Mouse (Mus musculus) forebrain, embryonic 12.5 days (tissue): ENCODE results near the gene Opa3. TPM values are rescaled to one million over a fixed set of nuclear protein-coding genes. Genes with fewer than 3 reads are reported as not detected.
A peak's percentile ranks its signal among the peaks of the same experiment; 100 is the strongest.

Experiments used
- ATAC-seq: fragments of 200-750 bp; cut with Nextera tagmentation; 2 replicates; pipeline ENCODE4 v1.8.0; 2017; ENCODE audit warnings: moderate TSS enrichment; ENCODE audit not compliant: low FRiP score
- H3K27ac ChIP-seq: fragments of 300-500 bp; sonication (generic); 2 replicates; pipeline ENCODE4 v1.5.1; 2016; ENCODE audit warnings: mild to moderate bottlenecking
- H3K27me3 ChIP-seq: fragments of 300-500 bp; sonication (generic); 2 replicates; pipeline ENCODE4 v1.6.1; 2016; ENCODE audit warnings: mild to moderate bottlenecking
- H3K36me3 ChIP-seq: fragments of 300-500 bp; sonication (generic); replicated peaks from 2 replicates; pipeline ENCODE4 v1.6.1; 2016; ENCODE audit warnings: mild to moderate bottlenecking
- H3K4me1 ChIP-seq: fragments of 300-500 bp; sonication (generic); 2 replicates; pipeline ENCODE4 v1.6.1; 2016
- H3K4me2 ChIP-seq: fragments of 300-500 bp; sonication (generic); 2 replicates; pipeline ENCODE4 v1.6.1; 2016; ENCODE audit warnings: mild to moderate bottlenecking, moderate library complexity
- H3K4me3 ChIP-seq: fragments of 300-500 bp; sonication (generic); replicated peaks from 2 replicates; pipeline ENCODE4 v1.5.1; 2016; ENCODE audit warnings: mild to moderate bottlenecking
- H3K9ac ChIP-seq: fragments of 300-500 bp; sonication (generic); 2 replicates; pipeline ENCODE4 v1.6.1; 2016; ENCODE audit warnings: mild to moderate bottlenecking
- H3K9me3 ChIP-seq: fragments of 300-500 bp; sonication (generic); 2 replicates; pipeline ENCODE4 v1.6.1; 2016
- WGBS: fragments of 180-500 bp; shearing (Covaris S2); methylation state at CpG from one replicate; pipeline ENCODE4 v1.1.7; 2016; 5-methylcytosine and 5-hydroxymethylcytosine counted together
- polyA plus RNA-seq: library from polyadenylated mRNA; unstranded; fragments of >200 nt; fragmentation: Nextera tagmentation; extraction: Ambion mirVana; gene quantifications from 2 replicates; pipeline ENCODE4 v1.2.1, GENCODE M21; 2016

Opa3 gene
- polyA plus RNA-seq, 1 experiment from 2014 or later, result 45.5 TPM

DNA sequence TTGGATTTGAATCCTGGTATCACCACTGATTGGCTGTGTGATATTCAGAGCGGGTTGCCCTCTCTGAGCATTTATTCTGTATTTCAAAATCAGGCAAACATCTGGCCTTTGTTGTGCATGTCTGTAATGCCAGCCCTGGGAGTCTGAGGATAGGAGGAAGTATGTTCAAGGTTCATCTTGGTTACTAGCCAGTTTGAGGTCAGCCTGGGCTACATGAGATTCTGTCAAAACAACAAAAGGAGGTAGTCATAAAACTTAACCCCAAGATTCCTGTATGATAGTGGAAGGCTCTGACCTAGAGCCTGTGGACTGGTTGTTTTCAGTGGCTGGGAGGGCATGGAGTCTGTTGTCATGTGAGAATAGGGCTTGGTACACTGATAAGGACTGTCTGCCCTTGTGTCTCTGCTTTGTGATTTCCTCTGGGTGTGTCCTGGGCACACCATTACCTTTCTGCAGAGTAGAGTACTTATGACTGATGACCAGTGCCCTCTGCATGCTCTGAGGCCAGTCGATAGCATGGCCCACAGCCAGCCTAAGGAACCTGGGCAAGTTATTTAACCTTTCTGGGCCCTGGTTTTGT is 7.0 kb downstream of the Opa3 start:
- WGBS, result 82% methylated on average over 2 of the region's 2 CpGs
- no peaks in the 10 kb centered on the region for H3K9me3 ChIP-seq
- no peak for ATAC-seq

DNA sequence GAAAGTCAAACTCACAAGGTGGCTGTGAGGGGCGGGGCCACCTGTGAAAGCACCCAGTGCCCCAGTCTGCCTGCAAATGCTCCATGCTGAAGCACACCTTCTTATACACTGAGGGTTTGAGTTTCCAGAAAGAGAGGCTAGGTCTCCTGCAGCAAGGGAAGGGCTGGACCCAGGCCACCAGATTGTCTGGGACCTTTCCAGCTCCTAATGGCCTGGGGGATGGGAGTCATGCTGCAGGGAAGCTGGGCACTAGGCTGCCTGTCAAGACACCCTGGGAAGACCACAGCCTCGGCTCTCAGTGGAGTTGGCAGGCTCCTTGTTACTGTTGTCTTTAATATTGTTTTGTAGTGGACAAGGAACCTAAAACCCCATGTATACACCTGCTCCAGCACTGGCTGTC is 8.3 kb downstream of the Opa3 start:
- H3K4me1 ChIP-seq, result peaks cover 11% of the 10 kb centered on the region; the same call in 1 of the 2 replicates
- H3K27ac ChIP-seq, result no peak overlapping the region
- H3K27me3 ChIP-seq, result no peaks in the 10 kb centered on the region
- 84% methylated on average over 2 of the region's 2 CpGs for WGBS
- no peak for ATAC-seq
- no peak overlapping the region for H3K4me2 ChIP-seq
- no peak overlapping the region for H3K4me3 ChIP-seq
- no peaks in the 10 kb centered on the region for H3K9me3 ChIP-seq
- H3K9ac ChIP-seq, result no peak overlapping the region
- peaks cover 12% of the 10 kb centered on the region; the same call in 1 of the 2 replicates for H3K36me3 ChIP-seq

More for the DNA sequence above, 7.0 kb downstream of the Opa3 start:
- no peaks in the 10 kb centered on the region for H3K27me3 ChIP-seq
- H3K36me3 ChIP-seq, result peaks cover 22% of the 10 kb centered on the region
- H3K4me2 ChIP-seq, result no peak overlapping the region
- H3K27ac ChIP-seq, result no peak overlapping the region
- no peak overlapping the region for H3K4me3 ChIP-seq
- no peak overlapping the region for H3K9ac ChIP-seq
- H3K4me1 ChIP-seq, result peaks cover 14% of the 10 kb centered on the region

DNA sequence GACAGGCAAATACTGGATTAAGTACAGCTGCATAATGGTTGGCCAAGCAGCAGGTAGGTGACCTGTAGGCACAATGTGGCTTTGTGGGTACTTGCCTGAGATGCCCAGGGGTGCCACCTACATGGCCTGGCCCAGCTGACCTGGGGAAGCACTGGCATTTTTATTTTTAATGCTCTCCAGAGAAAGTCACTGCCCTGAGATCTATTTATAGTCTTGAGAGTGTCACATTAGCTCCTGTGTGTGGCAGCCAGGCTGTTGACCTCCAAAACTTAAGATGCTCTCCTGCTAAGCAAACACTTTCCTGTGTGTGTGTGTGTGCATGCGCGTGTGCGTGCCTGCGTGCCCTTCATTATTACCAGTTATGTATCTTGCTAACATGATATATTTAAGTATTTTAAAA is 10.2 kb downstream of the Opa3 start:
- H3K4me1 ChIP-seq, result peaks cover 11% of the 10 kb centered on the region; the same call in 1 of the 2 replicates
- no peak overlapping the region for H3K4me2 ChIP-seq
- H3K27ac ChIP-seq, result no peak overlapping the region
- 0 out of 2 replicates have a peak, but pooled peaks cover 5% of the 10 kb centered on the region for H3K36me3 ChIP-seq
- WGBS, result 98% methylated on average over 4 of the region's 4 CpGs
- no peak overlapping the region for H3K4me3 ChIP-seq
- no peak overlapping the region for H3K9ac ChIP-seq
- no peak for ATAC-seq
- no peaks in the 10 kb centered on the region for H3K27me3 ChIP-seq
- H3K9me3 ChIP-seq, result no peaks in the 10 kb centered on the region

DNA sequence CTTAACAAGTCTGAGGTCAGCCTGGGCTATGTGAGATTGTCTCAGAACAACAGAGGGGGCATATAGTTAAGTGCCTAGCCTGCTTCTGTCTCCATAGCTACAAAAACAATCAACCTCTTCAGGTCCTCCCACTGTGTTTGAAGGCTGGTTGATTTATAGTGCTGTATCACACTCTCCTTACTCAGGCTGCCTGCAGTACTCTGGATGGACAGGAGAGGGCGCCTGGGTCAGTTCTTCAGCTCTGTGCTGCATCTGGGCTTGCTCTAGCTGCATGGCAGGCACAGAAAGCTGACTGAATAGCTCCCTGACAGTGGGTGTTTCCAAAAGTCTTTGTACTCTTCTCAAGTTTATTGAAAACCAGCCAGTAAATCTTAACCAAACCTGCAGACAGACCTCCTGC is 11.3 kb downstream of the Opa3 start:
- Histone ChIP-seq H3K4me3 (no peak overlapping the region), H3K9me3 (no peaks in the 10 kb centered on the region), H3K9ac (no peak overlapping the region), H3K27me3 (no peaks in the 10 kb centered on the region), H3K36me3 (no peaks in the 10 kb centered on the region), H3K4me2 (no peak overlapping the region), H3K27ac (peak overlapping the region; percentile 66), H3K4me1 (peaks cover 11% of the 10 kb centered on the region; the same call in 1 of the 2 replicates)
- WGBS, result 0% methylated on average over 1 of the region's 1 CpGs
- peak; percentile 88 for ATAC-seq

DNA sequence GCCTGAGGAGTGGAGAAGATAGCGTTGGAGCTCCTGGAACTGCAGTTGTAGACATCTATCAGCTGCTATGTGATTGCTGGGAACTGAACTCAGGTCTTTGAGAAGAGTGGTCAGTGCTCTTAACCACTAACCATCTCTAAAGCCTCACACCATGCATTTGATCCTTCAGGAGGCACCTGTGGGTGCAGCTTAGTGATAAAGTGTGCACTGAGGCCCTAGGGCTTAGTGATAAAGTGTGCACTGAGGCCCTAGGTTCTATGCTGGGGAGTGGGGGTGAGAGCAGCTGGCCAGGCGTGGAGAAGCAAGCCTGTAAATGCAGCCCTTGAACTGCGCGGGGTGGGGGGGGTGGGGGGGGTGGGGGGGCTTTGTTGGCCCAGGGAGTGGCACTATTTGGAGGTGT is 11.9 kb downstream of the Opa3 start:
- no peak for ATAC-seq
- WGBS, result 70% methylated on average over 1 of the region's 4 CpGs
- no peak overlapping the region for H3K27ac ChIP-seq

DNA sequence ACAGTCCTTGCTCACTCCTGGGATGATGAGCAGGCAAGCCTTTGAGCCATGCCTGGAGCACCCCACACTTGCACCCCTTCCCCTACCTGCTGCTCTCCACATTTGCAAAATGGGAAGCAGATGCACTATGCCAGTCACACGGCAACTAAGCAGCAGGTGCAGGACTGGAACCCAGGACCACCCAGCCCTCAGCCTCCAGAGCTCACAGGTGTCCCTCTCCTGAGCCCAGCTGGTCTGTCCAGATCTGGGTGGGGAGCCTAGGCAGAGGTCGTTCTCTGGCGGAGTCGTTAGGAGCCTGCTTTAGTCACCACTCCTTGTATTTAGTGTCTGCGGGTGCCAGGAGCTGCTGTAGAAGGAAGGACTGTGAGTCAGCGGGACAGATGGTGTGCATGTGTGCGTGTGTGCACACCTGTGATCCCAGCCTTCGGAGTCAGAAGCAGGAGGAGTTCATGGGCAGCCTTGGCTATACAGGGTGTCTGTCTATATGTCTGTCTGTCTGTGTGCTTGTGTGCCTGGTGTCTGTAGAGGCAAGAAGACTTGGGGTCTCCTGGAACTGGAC is 12.8 kb downstream of the Opa3 start:
- Histone ChIP-seq H3K4me2 (no peak overlapping the region), H3K4me3 (no peak overlapping the region), H3K9me3 (no peaks in the 10 kb centered on the region), H3K27ac (no peak overlapping the region), H3K9ac (no peak overlapping the region), H3K27me3 (no peaks in the 10 kb centered on the region), H3K36me3 (peaks cover 14% of the 10 kb centered on the region), H3K4me1 (peaks cover 11% of the 10 kb centered on the region; the same call in 1 of the 2 replicates)
- ATAC-seq, result no peak
- WGBS, result 91% methylated on average over 8 of the region's 8 CpGs

More for the DNA sequence above, 11.9 kb downstream of the Opa3 start:
- Histone ChIP-seq H3K9ac (no peak overlapping the region), H3K4me2 (no peak overlapping the region), H3K27me3 (no peaks in the 10 kb centered on the region), H3K4me3 (no peak overlapping the region), H3K4me1 (peaks cover 11% of the 10 kb centered on the region; the same call in 1 of the 2 replicates), H3K9me3 (no peaks in the 10 kb centered on the region), H3K36me3 (peaks cover 5% of the 10 kb centered on the region)

DNA sequence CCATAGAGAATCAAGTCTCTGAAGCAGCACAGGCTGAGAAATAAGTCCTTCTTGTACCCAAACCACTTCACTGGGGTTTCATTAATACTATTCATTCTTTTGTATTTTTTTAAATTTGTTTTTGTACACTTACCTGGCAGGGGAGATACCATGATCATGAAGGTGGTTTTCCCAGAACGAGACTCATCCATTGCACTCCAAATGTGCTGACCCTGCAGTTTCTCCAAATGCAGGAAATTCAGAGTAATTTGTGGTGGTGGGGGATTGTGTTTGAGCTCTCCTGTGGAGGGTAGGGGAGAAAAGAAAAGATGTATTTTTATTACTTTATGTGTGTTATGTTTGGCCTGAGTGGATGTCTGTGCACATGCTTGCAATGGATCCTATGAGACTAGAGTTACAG is 13.9 kb downstream of the Opa3 start:
- H3K4me1 ChIP-seq, result peaks cover 11% of the 10 kb centered on the region; the same call in 1 of the 2 replicates
- H3K36me3 ChIP-seq, result peaks cover 23% of the 10 kb centered on the region
- no peaks in the 10 kb centered on the region for H3K27me3 ChIP-seq
- 93% methylated on average over 1 of the region's 1 CpGs for WGBS
- H3K4me2 ChIP-seq, result no peak overlapping the region
- H3K4me3 ChIP-seq, result no peak overlapping the region
- no peaks in the 10 kb centered on the region for H3K9me3 ChIP-seq
- H3K9ac ChIP-seq, result no peak overlapping the region
- no peak for ATAC-seq
- H3K27ac ChIP-seq, result no peak overlapping the region

DNA sequence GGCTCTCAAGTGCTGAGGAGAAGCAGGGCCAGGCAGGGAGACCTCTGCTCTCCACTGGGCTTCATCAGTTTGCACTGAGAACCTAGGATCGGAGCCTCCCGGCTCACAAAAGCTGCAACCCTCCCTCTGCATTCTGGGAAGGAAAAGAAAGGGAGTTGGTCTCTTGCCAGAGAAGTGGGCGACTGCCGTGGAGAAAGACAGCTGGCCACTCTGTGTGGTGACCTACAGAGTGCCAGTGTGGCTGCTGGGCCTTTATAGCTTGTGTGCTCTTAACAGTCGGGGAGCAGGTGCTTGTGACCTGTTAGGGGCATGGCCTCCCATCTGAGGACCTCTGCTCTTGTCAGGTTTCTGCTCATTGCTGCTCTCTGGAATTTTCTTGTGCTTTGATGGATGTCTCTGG is 15.7 kb downstream of the Opa3 start:
- H3K4me2 ChIP-seq, result no peak overlapping the region
- no peak overlapping the region for H3K27ac ChIP-seq
- H3K4me3 ChIP-seq, result no peak overlapping the region
- no peak for ATAC-seq
- WGBS, result 88% methylated on average over 5 of the region's 5 CpGs
- peaks cover 30% of the 10 kb centered on the region for H3K36me3 ChIP-seq
- H3K9ac ChIP-seq, result no peak overlapping the region
- peaks cover 11% of the 10 kb centered on the region; the same call in 1 of the 2 replicates for H3K4me1 ChIP-seq
- H3K9me3 ChIP-seq, result no peaks in the 10 kb centered on the region
- H3K27me3 ChIP-seq, result no peaks in the 10 kb centered on the region

DNA sequence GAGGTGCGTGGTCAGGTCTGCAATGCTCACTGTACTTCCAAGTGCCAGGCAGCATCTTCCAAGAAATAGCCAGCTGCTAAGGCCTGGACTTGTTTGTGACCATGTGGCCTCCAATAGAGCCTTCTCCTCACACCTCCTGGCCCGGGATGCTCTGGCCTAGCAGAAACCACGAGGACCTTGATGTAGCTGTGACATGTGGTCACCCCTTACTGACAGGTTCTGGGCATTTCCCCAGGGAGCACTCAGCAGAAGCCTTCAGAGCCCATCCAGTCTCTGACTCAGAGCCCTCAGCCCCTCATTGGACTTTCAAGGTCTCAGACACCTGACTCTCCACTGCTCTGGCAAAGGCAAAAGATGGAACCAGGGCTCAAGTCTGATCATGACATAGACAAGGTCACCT is 16.9 kb downstream of the Opa3 start:
- Histone ChIP-seq H3K9me3 (no peaks in the 10 kb centered on the region), H3K4me2 (no peak overlapping the region), H3K9ac (no peak overlapping the region), H3K27ac (no peak overlapping the region), H3K4me3 (no peak overlapping the region), H3K27me3 (no peaks in the 10 kb centered on the region), H3K4me1 (no peaks in the 10 kb centered on the region), H3K36me3 (peaks cover 30% of the 10 kb centered on the region)
- no peak for ATAC-seq
- 89% methylated on average over 3 of the region's 3 CpGs for WGBS

DNA sequence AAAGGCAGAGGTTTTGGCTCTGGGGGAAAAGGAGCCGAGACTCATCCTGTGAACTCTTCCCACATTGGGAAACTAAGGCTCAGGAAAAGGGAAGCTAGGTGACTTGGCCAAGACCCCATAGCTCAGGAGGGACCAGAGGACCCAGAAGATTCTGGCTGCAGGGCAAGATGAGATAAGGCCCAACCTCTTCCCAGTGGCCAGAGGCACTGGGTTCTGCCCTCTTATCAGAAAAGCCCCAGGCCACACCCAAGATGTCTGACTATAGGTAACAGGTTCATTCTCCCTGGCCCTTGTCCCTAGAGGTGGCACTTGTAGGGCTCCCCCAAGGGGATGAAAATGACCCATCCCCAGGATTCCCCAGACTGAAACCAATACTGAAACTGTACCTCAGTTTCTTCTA is 18.7 kb downstream of the Opa3 start:
- H3K27ac ChIP-seq, result no peak overlapping the region
- H3K4me3 ChIP-seq, result no peak overlapping the region
- H3K4me1 ChIP-seq, result no peaks in the 10 kb centered on the region
- peaks cover 30% of the 10 kb centered on the region for H3K36me3 ChIP-seq
- H3K9me3 ChIP-seq, result no peaks in the 10 kb centered on the region
- no peaks in the 10 kb centered on the region for H3K27me3 ChIP-seq
- H3K4me2 ChIP-seq, result no peak overlapping the region
- no peak for ATAC-seq
- H3K9ac ChIP-seq, result no peak overlapping the region
- WGBS, result 100% methylated on average over 1 of the region's 1 CpGs

DNA sequence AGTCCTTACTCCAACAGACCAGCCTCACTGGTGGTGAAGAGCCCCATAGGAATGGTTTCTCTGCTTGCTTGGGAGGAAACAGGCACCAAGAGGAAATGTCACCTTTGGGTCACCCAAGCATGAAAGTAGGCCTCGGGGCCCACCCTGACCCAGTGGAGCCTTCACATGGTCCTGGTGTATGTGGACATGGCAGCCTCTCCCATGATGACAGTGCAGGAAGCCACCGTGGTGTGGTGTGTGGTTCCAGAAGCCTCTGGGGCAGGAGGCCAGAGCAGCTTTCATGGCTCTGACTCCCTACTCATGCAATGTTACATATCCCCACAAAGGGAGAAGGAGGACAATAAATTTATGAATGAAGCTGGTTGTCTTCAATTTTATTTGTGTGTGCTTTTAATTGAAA is 19.4 kb downstream of the Opa3 start:
- no peak overlapping the region for H3K9ac ChIP-seq
- ATAC-seq, result no peak
- H3K4me2 ChIP-seq, result no peak overlapping the region
- H3K27me3 ChIP-seq, result no peaks in the 10 kb centered on the region
- H3K36me3 ChIP-seq, result peaks cover 30% of the 10 kb centered on the region
- WGBS, result 100% methylated on average over 2 of the region's 2 CpGs
- H3K27ac ChIP-seq, result no peak overlapping the region
- no peak overlapping the region for H3K4me3 ChIP-seq
- no peaks in the 10 kb centered on the region for H3K4me1 ChIP-seq
- no peaks in the 10 kb centered on the region for H3K9me3 ChIP-seq

DNA sequence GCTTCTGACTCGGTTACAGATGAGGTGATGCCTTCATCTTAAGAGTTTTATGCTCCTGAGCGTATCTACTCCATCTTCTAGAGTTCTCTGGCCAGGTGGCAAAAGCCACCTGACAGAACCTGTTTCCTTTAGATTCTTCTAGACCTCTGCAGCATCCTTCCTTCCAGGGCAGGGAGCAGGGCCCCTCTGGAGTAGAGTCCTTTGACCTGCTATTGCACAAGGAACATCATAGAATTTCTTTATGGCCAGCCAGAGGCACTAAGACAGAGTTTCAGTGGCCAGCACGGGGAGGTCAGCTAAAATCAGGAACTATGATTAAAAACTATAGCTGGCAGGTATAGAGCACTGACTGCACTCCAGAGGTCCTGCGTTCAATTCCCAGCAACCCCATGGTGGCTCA is 23.9 kb downstream of the Opa3 start:
- Histone ChIP-seq H3K27me3 (no peaks in the 10 kb centered on the region), H3K4me3 (no peak overlapping the region), H3K9ac (no peak overlapping the region), H3K4me2 (no peak overlapping the region), H3K27ac (no peak overlapping the region), H3K4me1 (no peaks in the 10 kb centered on the region), H3K9me3 (no peaks in the 10 kb centered on the region), H3K36me3 (peaks cover 25% of the 10 kb centered on the region)
- WGBS, result 81% methylated on average over 4 of the region's 4 CpGs
- no peak for ATAC-seq

DNA sequence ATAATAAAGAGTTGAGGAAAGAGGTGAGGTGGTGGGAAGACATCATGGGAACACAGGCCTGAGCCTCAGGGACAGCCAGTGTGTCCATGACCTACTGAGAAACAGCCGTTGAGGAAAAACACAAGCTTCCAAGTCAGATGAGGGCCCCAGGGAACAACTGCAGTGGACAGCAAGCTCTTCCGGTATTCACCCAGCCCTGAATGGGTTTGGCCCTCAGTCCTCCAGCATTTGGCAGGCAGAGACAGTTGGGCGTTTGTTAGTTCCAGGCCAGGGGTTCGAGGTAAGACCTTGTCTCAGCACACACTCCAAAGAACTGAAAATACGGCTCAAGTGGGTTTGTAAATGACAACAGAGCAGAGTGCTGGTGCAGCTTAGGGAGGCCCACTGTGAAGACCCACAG is 25.3 kb downstream of the Opa3 start:
- H3K27ac ChIP-seq, result 0 out of 2 replicates have a peak overlapping the region, but pooled peaks have one; percentile 8
- no peak overlapping the region for H3K9ac ChIP-seq
- H3K36me3 ChIP-seq, result peaks cover 31% of the 10 kb centered on the region
- no peaks in the 10 kb centered on the region for H3K4me1 ChIP-seq
- WGBS, result 71% methylated on average over 5 of the region's 5 CpGs
- no peaks in the 10 kb centered on the region for H3K27me3 ChIP-seq
- no peak for ATAC-seq
- no peak overlapping the region for H3K4me3 ChIP-seq
- no peaks in the 10 kb centered on the region for H3K9me3 ChIP-seq
- no peak overlapping the region for H3K4me2 ChIP-seq
